Mouse (Mus musculus) midbrain, embryonic 16.5 days (tissue): ENCODE data around the gene Cdkl1. TPM values are rescaled to one million over a fixed set of nuclear protein-coding genes. Genes with fewer than 3 reads are reported as not detected.

Experiments
- ATAC-seq: fragments of 200-750 bp; cut with Nextera tagmentation; 2 replicates; pipeline ENCODE4 v1.8.0; 2017; ENCODE audit warnings: moderate TSS enrichment
- H3K27ac ChIP-seq: fragments of 300-500 bp; sonication (generic); 2 replicates; pipeline ENCODE4 v1.5.1; 2014; ENCODE audit warnings: mild to moderate bottlenecking, low read length, mixed read lengths
- H3K27me3 ChIP-seq: fragments of 300-500 bp; sonication (generic); 2 replicates; pipeline ENCODE4 v1.6.1; 2014; ENCODE audit warnings: low read depth, low read length, mixed read lengths; ENCODE audit not compliant: control insufficient read depth, insufficient read depth
- H3K36me3 ChIP-seq: fragments of 300-500 bp; sonication (generic); 2 replicates; pipeline ENCODE4 v1.6.1; 2014; ENCODE audit warnings: mild to moderate bottlenecking, low read length, moderate library complexity, mixed read lengths; ENCODE audit not compliant: control insufficient read depth, insufficient read depth
- H3K4me1 ChIP-seq: fragments of 300-500 bp; sonication (generic); 2 replicates; pipeline ENCODE4 v1.6.1; 2014; ENCODE audit warnings: mild to moderate bottlenecking, low read length, mixed read lengths; ENCODE audit not compliant: control insufficient read depth, insufficient read depth
- H3K4me2 ChIP-seq: fragments of 300-500 bp; sonication (generic); 2 replicates; pipeline ENCODE4 v1.6.1; 2014; ENCODE audit warnings: mild to moderate bottlenecking, low read length, mixed read lengths
- H3K4me3 ChIP-seq: fragments of 300-500 bp; sonication (generic); 2 replicates; pipeline ENCODE4 v1.5.1; 2014; ENCODE audit warnings: low read depth, mild to moderate bottlenecking, low read length, moderate library complexity, mixed read lengths
- H3K9ac ChIP-seq: fragments of 300-500 bp; sonication (generic); 2 replicates; pipeline ENCODE4 v1.6.1; 2014; ENCODE audit warnings: low read depth, low read length, mixed read lengths
- H3K9me3 ChIP-seq: fragments of 300-500 bp; sonication (generic); replicated peaks from 2 replicates; pipeline ENCODE4 v1.6.1; 2014; ENCODE audit warnings: mild to moderate bottlenecking, low read length, mixed read lengths; ENCODE audit not compliant: control insufficient read depth, poor library complexity, severe bottlenecking
- WGBS: fragments of 180-500 bp; shearing (Covaris S2); extraction: QIAGEN DNeasy Blood & Tissue Kit; methylation state at CpG from one replicate; pipeline ENCODE4 v1.1.7; 2014; 5-methylcytosine and 5-hydroxymethylcytosine counted together
- polyA plus RNA-seq: library from polyadenylated mRNA; unstranded; fragments of >200 nt; fragmentation: Nextera tagmentation; extraction: Ambion mirVana; gene quantifications from 2 replicates; pipeline ENCODE4 v1.2.1, GENCODE M21; 2015

Gene Cdkl1
- polyA plus RNA-seq, 1 experiment from 2014 or later: 13.7 TPM

- Histone ChIP-seq H3K4me1 (no peaks in the 10 kb centered on the region; the same call in 1 of the 2 replicates), H3K27me3 (no peaks in the 10 kb centered on the region), H3K27ac (peak overlapping the region; percentile 63; the same call in 1 of the 2 replicates), H3K4me3 (peak overlapping the region; percentile 50), H3K9ac (peak overlapping the region; percentile 70), H3K4me2 (peak overlapping the region; percentile 68), H3K9me3 (no peaks in the 10 kb centered on the region), H3K36me3 (no peaks in the 10 kb centered on the region)
- peak; percentile 27 for ATAC-seq
- 30% methylated on average over 27 of the region's 27 CpGs for WGBS
Observed at GRCm38 (mm10) chr12:69789766-69790529, 1.1 kb downstream of the Cdkl1 start.

- Histone ChIP-seq H3K27ac (no peak overlapping the region), H3K4me3 (no peak overlapping the region), H3K4me2 (no peak overlapping the region), H3K4me1 (no peaks in the 10 kb centered on the region; the same call in 1 of the 2 replicates), H3K27me3 (no peaks in the 10 kb centered on the region), H3K9me3 (no peaks in the 10 kb centered on the region), H3K36me3 (no peaks in the 10 kb centered on the region), H3K9ac (no peak overlapping the region)
- ATAC-seq: no peak
- 90% methylated on average over 5 of the region's 5 CpGs for WGBS
Observed at GRCm38 (mm10) chr12:69788380-69788779, 2.7 kb downstream of the Cdkl1 start.

- no peaks in the 10 kb centered on the region for H3K27me3 ChIP-seq
- no peak overlapping the region for H3K4me2 ChIP-seq
- H3K36me3 ChIP-seq: no peaks in the 10 kb centered on the region
- ATAC-seq: no peak
- 91% methylated on average over 9 of the region's 9 CpGs for WGBS
- H3K9ac ChIP-seq: no peak overlapping the region
- no peak overlapping the region for H3K27ac ChIP-seq
- no peaks in the 10 kb centered on the region for H3K9me3 ChIP-seq
- H3K4me1 ChIP-seq: no peaks in the 10 kb centered on the region
- no peak overlapping the region for H3K4me3 ChIP-seq
Observed at GRCm38 (mm10) chr12:69785471-69785870, 5.6 kb downstream of the Cdkl1 start.

- H3K27ac ChIP-seq: no peak overlapping the region
- H3K9ac ChIP-seq: no peak overlapping the region
- H3K4me1 ChIP-seq: no peaks in the 10 kb centered on the region
- H3K36me3 ChIP-seq: no peaks in the 10 kb centered on the region
- H3K9me3 ChIP-seq: no peaks in the 10 kb centered on the region
- H3K4me2 ChIP-seq: no peak overlapping the region
- H3K27me3 ChIP-seq: no peaks in the 10 kb centered on the region
- WGBS: 58% methylated on average over 6 of the region's 6 CpGs
- no peak for ATAC-seq
- H3K4me3 ChIP-seq: no peak overlapping the region
Observed at GRCm38 (mm10) chr12:69783247-69784025, 7.6 kb downstream of the Cdkl1 start.

- Histone ChIP-seq H3K4me1 (no peaks in the 10 kb centered on the region), H3K9me3 (no peaks in the 10 kb centered on the region), H3K4me2 (no peak overlapping the region), H3K27me3 (no peaks in the 10 kb centered on the region), H3K27ac (no peak overlapping the region), H3K9ac (no peak overlapping the region), H3K36me3 (no peaks in the 10 kb centered on the region), H3K4me3 (no peak overlapping the region)
- WGBS: 86% methylated on average over 10 of the region's 10 CpGs
- ATAC-seq: no peak
Observed at GRCm38 (mm10) chr12:69781935-69782650, 9.0 kb downstream of the Cdkl1 start.

GRCm38 (mm10) chr12:69781480-69781879 is 9.6 kb downstream of the Cdkl1 start:
- H3K9ac ChIP-seq: no peak overlapping the region
- no peak overlapping the region for H3K27ac ChIP-seq
- H3K4me2 ChIP-seq: no peak overlapping the region
- H3K4me3 ChIP-seq: no peak overlapping the region
- no peaks in the 10 kb centered on the region for H3K36me3 ChIP-seq
- no peaks in the 10 kb centered on the region for H3K27me3 ChIP-seq
- ATAC-seq: no peak
- H3K9me3 ChIP-seq: no peaks in the 10 kb centered on the region
- H3K4me1 ChIP-seq: no peaks in the 10 kb centered on the region
- 67% methylated on average over 8 of the region's 8 CpGs for WGBS

- Histone ChIP-seq H3K4me2 (no peak overlapping the region), H3K4me1 (no peaks in the 10 kb centered on the region), H3K9ac (no peak overlapping the region), H3K27me3 (no peaks in the 10 kb centered on the region), H3K4me3 (no peak overlapping the region), H3K36me3 (no peaks in the 10 kb centered on the region), H3K9me3 (no peaks in the 10 kb centered on the region), H3K27ac (no peak overlapping the region)
- WGBS: 77% methylated on average over 2 of the region's 2 CpGs
- ATAC-seq: no peak
Observed at GRCm38 (mm10) chr12:69777957-69778356, 13.1 kb downstream of the Cdkl1 start.

- 89% methylated on average over 6 of the region's 6 CpGs for WGBS
- Histone ChIP-seq H3K9me3 (no peaks in the 10 kb centered on the region), H3K27ac (no peak overlapping the region), H3K27me3 (no peaks in the 10 kb centered on the region), H3K4me3 (no peak overlapping the region), H3K36me3 (no peaks in the 10 kb centered on the region), H3K4me2 (no peak overlapping the region), H3K9ac (no peak overlapping the region), H3K4me1 (no peaks in the 10 kb centered on the region)
- no peak for ATAC-seq
Observed at GRCm38 (mm10) chr12:69777341-69777730, 13.7 kb downstream of the Cdkl1 start.
